Mouse (Mus musculus): ENCODE data around the gene Tmem167b.

The Tmem167b gene

DNA sequence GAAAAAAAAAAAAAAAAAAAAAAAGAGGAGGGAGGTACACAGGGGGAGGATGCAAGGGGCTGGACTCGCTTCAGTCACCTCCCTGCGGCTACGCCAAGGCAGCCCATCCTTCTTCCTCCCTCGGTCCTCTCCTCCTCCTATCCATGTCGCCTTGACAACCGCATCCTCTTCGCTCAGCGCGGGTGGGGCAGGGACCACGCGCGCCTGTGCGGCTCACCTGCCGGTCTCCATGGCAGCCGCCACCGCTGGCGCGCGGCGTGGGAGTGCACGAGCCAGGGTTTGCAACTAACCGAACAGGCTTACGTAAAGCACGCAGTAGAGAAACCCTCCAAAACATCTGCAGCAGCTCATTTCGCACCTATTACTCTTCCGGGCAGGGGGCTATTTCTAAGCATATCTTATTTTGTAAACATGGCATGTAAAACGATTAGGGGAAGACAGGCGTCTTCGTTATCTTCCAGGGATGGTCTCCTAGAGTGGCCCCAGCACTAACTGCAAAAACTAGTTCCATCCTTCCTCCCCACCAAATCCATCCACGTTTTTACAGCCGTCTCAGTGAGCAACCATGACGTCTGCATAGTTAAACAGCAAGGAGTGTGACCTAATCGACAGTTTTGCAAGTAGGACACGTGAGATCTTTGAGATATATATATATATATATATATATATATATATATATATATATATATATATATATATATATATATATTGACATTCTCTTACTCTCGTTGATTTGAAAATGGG, 25.6 kb downstream of the Tmem167b start, which contains the start of gene 5330417C22Rik:
Gene 5330417C22Rik (minus strand): TSS at position 20 of the 744 bp plus-strand sequence.
- DNase-seq = peak; percentile 78 to 83

DNA sequence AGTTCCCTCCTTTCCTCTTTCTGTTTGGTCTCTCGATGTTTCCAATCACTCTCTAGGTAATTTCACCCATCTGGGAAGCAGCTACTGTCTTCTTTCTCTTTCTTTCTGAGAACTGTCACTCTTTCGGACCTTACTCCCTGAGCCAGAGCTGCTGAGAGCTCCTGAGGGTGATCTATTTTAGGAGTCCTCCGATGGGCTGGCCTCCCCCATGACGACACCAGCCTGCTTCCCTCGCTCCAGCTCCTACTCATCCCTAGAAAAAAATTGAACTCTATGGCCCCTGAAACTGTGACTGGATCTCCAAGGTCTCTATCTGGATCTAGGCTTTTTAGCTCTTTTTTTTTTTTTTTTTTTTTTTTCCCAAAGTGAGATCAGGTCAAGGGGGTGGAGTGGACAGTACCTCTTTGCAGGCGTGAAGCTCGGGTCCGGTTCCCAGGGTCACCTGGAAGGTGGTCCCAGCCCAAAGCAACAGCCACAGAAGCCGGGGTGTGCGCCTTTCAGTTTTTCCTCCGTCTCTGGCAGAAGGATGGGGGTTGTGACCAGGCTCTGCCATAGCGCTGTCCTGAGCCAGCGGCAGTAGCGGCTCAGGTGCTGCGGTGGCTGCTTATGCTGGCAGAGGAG, 26.3 kb downstream of the Tmem167b start:
- no peak for DNase-seq

DNA sequence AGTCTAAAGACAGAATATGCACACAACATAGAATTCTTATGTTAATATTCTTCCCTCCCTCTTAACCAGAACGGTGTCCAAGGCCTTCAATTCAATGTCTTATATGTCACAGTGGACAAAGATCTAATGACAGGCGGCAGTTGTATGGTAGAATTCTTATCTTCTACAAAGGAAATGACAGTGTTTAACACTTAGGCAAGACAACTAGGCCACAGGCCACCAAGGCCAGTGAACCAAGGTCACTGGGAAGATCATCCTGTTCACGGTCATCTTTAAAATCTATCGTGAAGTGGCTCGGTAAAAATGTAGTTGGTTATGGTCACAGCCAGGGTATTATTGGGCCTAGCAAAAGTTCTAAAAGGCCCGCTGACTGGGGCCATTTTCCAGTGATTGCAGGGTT, 28.3 kb downstream of the Tmem167b start, which contains the start of gene 1700013F07Rik:
Gene 1700013F07Rik (plus strand): TSS at position 200 of the 400 bp plus-strand sequence.
- DNase-seq = no peak

DNA sequence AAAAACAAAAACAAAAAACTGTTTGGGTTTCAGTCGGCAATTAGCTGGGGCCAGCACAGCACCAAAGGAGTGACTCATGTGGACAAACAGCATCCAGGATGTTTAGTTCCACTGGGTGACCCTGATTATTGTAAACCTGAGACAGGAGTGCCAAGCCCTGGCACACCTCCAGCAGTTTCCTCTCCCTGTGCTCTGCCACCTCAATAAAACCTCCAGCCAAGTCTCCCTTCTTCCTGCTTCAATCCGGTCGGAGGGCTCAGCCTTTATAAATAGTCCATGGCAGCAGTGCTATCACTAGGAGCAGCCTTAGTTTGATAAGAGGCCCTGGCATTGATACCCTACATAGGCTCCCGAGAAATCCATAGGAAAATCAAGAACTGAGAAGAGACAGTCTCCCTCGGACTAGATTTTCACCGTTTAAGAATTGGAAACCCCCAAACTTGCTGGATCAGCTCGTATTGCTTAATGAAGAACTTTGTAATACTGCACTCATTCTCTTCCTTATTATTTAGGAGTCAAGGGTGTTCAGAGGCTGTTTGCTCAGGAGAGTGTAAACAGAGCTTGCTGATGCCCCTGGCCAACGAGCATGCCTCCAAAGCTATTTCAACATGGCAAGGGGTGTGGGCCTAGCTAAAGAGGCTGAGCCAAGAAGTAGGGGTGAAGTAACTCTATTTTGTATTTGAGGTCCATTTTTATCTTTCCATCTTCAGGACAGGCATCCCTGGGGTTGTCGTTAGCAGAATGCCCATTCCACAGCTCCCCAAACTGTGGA, 29.0 kb downstream of the Tmem167b start:
- DNase-seq = peak; percentile 62 to 70

DNA sequence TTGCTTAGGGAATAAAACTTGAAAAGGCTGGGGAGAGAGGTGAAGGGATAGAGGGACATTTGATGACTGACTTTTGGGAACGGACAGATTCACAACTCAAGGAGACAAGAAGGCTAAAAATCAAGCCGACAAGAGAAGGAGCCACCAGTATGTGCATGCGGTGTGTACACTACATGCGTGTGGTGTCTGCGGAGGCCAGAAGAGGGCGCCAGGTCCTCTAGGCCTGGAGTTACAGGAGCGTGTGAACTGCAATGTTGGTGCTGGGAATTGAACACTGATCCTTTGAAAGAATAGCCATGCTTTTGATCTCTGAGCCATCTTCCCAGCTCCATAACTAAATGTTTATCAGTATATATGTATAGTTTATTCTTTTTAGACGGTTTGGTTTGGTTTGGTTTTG, 33.8 kb downstream of the Tmem167b start:
- DNase-seq = no peak

DNA sequence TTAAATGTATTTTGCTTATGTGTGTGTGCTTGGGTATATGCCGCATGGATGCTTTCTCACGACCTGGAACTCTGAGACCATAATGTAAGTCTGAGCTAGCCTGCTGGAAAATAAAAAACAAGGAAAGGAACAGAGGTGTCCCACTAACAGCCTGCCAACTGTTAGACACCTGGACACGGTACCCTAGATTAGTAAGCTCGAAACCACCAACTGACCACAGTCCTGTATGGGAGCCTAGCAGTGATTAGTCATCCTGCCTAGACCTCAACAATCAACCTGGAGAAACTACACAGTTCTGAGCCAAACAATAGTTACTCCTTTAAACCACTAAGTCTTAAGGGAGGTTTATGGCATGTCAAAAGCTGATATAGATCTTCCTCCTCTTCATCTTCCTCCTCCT, 38.9 kb downstream of the Tmem167b start:
- no peak for DNase-seq

DNA sequence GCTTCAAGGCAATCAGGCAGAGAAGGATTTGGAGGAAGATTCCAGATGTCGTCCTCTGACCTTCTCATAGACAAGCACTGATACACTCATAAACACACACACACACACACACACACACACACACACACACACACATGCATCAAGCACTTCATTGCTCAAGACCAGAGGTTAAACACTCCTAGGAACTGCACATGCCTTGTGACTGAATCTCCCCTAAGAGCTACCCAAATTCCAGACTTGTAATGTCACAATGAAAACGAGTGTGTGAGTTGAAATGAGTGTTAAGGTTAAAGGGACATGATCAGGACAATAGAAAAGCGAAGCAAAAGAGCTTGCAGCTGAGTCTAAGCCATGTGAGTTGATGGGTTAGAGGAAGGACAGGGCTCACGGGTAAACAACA, 44.0 kb downstream of the Tmem167b start:
- no peak for DNase-seq

DNA sequence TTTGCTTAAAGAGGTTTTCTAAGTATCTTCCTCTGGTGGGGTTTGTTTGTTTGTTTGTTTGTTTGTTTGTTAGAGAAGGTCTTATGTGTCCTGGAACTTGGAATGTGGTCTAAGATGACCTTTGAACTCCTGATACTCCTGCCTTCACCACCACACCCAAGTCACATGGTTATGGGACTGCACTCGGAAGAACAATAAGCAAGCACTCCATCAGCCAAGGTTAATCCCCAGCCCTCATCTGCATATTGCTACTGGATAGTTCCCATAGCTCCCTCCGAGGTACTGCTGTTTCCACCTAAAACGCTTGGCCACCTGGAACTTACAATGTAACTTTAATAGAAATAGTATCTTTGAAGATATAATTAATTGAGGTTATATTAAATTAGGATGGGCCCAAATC, 48.8 kb downstream of the Tmem167b start:
- no peak for DNase-seq

DNA sequence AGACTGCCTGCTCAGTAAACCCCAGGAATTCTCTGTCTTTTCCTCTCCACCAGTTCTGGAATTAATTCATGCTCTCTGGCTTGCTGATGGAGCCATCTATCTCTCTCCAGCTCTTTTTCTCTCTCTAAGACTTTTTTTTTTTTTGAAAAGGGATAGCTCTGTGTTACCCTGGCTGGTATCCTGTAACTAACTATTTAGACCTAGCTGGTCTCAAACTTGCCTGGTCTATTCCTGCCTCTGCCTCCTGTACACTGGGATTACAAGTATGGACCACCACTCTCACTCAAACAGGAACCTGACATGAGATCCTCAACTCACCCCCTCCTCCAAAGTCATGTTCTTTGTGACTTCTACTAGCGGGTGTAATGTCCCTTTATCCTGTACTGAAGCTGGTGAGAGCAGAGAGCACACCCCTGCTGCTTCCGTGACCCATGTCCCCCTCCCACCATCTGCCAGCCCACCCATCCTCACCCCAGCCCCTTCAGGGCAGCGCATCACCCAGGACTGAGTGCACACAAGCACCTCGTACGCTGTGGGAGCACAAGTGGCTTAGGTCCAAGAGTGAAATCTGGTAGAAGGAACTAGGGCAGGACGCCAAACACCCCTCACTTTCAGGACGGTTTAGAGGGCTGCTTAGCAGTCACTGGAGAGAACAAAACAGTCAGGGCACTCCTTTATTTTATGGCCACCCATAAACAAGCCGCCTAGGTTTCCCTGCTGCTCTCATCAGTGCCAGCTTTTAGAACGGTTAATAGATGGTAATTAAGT, 51.4 kb downstream of the Tmem167b start:
- DNase-seq = peak; percentile 78 to 84

DNA sequence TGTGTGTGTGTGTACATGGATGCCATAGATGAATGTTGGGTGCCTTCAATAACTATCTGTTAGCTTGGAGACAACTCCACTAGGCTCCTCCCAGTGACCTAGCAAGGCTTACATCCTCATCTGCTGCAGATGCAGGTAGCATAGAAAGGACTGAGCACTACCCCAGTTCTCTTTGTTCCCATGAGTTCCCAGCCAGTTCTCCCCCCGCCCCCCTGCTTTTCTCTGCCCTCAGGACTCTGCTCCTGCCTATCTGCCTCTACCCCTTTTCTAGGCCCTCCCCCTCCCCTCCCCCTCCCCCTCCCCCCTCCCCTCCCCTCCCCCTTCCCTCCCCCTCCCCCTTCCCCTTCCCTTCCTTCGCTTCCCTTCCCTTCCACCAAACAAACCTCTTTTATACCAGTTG, 52.1 kb downstream of the Tmem167b start:
- no peak for DNase-seq

DNA sequence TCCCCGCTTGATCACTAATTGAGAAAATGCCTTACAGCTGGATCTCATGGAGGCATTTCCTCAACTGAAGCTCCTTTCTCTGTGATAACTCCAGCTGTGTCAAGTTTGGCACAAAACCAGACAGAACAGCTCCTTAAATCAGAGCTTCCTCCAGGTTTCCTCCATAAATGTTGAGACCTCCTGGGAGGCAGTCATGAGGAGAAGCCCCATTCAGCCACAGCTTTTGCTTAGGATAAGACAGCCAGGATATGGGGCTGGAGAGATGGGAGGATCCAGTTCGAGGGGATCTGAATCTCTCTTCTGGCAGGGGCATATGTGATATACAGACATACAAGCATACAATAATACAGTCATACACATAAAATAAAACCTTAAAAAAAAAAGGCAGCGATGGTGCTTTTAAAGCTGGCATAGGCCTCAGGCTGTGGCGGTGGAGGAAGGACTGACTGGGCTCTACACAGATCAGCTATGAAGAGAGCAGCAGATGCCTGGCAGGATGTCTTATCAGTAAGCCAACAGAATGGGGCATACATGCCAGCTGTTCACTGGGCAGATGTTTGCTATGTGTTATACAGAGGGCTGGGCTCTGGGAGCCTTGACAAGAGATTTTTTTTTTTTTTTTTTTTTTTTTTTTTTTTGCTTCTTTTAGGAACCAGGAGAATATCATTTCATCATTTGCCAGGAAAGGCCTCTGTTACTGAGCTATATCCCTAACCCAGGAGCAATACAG, 53.4 kb downstream of the Tmem167b start:
- DNase-seq = no peak

Data from cerebellum, postnatal 10 days (tissue).